Mouse (Mus musculus) megakaryocyte, embryonic 14.5 days (primary cell): ENCODE measurements at regions not wholly inside any gene's neighbourhood (a gene's known extent, or its start where the extent isn't known, plus 50 kb on each side); places are given as distances from the start of the nearest gene placed in this dataset.

Experiments used
- FLI1 ChIP-seq: IDR thresholded peaks from 2 replicates; pipeline ENCODE4 v1.6.1; 2012; ENCODE audit warnings: low read length, inconsistent platforms, mixed read lengths
- GATA1 ChIP-seq: IDR thresholded peaks from 3 replicates; pipeline ENCODE4 v1.6.1; 2012; ENCODE audit warnings: mixed read lengths, low read length, inconsistent platforms, borderline replicate concordance

DNA sequence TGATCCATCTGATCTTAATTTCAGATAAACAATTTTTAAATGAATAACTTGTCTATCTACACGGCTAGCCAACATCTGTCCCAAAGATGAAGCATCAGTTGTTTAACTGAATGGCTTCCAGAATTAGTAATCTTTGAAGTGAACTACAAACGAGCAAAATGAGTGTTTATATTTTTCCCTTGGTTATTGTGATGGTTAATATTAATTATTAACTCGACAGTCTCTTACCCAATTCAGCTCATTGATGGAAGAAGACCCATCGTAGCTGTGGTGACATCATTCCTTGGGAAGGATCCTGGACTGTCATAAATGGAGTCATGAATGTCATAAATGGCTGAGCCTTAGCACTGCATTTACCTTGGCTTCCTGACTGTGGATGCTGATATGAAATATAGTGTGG is 60.4 kb upstream of the Mocs1 start:
- TF ChIP-seq GATA1: no peak
- TF ChIP-seq FLI1: no peak
